Mouse (Mus musculus) left cerebral cortex, adult 11 months (tissue): Measurements from ENCODE around the gene Tekt1.

Source experiments
- DNase-seq: peaks from one replicate; pipeline ENCODE4 v3.0.0; 2022; ENCODE audit warnings: low spot score

The Tekt1 gene

DNA sequence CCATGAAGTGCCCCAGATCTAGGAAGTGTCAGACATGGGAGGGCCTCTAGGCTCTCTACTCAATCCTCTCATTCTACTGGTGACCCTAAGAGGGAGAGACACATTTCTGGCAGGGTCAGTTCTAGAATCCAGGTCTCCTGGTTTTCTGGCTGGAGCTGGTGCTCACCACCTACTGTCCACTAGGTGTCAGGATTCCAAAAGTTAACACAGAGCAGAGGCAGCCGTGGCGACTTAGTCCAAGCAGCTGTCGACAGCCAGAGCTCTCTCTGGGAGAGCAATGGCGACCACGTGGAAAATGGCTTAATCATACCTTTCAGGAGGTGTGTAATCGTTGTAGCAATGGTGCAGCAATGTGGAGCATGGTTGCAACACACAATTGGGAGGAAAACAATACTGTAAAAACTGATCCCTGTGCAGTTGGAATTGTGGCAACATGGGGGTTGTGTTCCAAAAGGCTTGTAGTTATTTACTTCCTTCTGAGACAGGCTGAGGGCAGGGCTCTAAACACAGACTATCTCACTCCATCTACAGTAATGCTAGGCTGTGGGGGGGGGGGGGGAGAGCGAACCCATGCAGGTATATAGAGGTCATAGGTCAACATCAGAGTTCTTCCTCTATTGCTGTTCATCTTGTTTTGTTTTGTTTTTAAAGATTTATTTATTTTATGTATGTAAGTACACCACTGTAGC is 19.5 kb downstream of the Tekt1 start:
- peak; percentile 50 for DNase-seq

DNA sequence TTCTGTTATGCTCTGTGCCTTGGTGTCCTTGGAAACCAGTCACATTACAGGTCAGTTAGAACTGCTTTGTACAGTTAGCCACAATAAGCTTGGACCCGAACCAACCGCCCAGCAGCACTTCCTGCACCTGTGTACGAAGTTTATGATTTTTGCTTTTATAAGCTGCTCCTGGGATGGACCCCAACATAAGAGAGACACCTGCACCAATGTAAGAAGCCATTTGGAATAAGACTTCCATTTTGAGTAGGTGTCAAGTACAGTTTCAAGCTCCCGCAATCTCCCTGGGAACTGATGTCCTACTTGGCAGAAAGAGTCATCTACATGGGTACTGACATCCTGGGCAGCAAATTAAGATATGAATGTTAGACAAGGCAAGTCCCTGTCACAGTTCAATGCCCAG is 22.5 kb downstream of the Tekt1 start:
- DNase-seq, result no peak

DNA sequence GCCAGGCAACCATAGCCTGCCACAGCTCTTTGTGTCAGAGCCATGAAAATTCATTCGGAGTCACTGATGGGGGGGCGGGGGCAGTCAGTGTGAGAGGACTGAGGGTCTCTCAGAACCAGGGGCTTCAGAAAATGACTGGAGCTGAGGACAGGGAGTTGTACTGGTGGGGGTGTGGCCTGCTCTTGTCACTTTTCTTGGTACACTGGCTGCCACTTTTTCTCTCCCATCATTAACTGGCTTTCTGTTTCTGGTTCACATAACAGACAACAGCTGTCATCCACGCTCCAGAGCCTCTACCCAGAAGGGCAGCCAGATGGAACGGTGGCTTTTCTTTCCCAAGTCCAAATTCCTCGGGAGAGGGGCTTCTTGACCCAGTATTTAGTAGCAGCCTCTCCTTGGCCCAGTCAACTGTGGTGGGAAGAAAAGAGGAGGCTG is 23.8 kb downstream of the Tekt1 start:
- no peak for DNase-seq

DNA sequence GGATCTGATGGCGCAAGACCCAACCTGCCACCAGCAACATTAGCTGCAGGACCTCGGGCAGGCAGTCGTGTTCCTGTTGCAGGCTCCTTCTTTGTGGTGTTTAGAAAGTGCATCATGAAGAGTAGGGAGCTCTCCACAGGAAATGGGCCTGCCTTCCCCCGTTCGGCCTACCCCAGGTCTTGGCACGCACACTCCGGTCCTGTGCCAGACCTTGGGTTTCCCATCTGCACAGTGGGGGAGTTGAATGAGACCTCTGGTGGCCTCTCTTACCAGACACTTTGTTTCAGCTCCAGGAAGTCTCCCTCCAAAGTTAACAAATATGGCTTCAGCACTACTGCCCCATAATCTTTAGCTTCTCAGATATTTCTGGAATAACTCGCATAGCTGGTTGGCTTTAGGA is 25.5 kb downstream of the Tekt1 start:
- no peak for DNase-seq

DNA sequence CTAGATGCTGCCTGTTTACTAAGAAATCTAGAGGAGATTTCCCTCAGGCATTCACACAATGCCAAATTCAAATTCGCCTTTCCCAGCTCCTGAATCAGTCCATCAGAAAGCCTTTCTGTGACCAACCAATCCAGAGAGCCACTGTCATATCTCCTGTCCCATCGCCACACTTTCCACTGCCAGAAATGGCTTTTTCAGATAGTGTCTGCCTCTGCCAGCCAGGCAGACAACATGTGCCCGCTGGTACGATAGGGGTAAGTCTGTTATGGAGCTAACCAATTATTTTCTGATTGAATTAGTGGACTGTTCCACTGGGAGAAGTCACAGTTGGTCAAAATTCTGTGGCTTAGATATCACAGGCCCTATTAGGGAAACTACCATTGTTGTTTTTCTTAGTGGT is 27.6 kb downstream of the Tekt1 start:
- DNase-seq, result no peak

DNA sequence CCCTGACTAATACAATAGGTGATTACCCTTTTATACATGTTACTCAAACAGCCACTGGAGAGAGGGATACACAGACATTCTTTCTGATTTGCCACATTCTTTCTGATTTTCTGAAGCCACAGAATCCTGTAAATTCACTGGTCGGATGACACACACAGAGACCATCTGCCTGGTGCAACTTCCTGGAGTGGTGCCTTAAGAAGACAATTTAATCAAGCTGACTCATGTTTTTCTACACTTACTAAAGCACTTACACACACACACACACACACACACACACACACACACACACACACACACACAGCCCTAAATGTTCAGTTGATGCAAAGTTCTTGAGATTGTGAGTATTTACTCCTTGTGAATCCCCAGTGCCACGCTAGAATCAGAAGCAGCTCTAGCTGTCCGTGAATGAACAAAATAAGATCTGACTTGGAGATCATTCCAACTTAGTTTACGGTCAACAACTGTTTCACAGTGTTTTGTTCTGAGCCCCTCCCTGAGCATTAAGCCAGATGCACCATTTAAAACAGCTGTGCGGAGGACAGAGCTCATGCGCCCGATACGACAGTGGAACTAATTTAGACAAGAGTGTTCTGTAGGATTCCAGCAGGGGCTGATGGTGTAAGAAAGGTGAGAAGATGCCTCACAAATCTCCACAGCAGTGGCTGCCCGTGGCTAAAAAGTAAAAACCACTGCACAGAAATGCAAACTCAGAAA is 29.1 kb downstream of the Tekt1 start:
- DNase-seq, result no peak

DNA sequence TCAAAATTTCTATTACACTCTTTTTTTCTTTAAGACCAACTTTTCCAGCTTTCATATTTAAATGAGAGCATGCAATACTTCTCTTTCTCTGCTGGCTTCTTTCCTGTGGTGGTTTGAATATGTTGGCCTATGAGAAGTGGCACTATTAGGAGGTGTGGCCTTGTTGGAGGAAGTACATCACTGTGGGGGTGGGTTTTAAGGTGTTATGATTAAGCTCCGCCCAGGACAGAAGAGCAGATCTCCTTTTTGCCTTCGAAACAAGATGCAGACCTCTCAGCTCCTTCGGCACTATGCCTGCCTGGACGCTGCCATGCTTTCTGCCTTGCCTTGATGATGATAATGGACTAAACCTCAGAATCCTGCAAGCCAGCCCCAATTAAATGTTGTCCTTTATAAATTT is 36.5 kb downstream of the Tekt1 start:
- DNase-seq, result no peak

DNA sequence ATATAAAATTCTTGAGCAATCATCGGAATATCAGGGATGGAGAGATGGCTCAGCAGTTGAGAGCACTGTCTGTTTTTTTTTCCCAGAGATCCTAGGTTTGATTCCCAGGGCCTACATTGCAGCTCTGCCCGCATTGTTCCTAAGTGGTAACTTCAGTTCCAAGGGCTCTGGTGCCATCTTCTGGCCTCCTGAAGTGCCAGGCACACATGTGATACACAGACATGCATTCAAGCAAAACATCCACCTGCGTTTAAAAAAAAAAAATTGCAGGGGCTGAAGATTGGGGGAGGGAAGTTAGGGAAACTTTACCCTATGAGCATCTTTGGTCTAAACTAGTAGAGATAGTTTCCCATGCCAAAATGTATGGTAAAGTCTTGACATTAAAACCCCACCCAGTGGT is 37.8 kb downstream of the Tekt1 start:
- DNase-seq, result no peak

DNA sequence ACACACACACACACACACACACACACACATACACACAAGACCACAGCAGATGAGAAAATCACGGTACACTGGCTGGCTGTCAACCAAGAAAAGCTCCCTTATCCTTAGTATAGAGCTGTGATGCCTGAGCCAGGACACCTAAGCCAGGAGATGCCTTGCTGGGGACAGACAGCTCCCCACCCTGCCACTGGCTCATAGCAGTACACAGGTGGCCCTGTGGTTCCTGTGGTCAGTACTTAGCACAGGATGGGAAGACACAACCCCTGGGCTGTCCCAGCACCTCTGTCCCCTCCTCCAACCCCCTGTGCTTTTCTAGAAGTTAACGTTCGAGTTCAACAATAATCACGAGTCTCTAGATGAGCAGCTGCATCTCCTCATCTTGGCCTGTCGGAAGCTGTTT is 44.2 kb downstream of the Tekt1 start:
- no peak for DNase-seq

DNA sequence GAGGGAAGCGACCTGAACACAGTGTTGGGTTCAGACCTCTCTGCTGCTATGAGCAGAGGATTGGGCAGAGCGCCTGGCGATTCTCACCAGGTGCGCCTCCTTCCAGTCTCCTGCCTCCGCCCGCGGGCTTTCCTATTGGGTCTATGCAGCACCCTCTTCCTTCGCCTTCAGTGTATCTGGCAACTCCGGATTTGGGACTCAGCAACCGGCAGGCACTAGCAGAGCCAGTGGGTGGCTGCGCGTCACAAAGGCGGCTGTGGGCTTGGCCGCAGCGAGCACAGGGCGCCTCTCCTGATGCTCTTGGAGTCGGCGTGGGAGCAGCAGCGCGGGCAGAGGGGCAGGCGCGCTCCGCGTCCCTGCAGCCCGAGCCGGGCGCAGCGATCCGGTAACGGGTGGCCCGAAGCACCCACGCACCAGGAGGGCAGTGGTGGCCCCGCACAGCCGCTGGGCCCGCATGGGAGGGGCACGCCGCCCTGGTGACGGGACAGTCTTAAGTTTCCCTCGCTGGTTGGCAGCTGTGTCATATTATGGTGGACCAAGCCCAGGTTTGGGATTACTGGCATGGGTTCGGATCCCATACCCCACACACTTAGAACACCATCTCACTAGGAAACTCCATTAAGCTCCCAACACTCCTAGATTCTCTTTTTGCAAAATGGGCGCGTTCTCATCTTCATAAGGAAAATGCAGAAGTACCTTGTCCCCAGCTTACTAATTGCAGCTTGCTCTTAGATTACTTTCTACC is 47.9 kb downstream of the Tekt1 start, which contains the start of gene Fbxo39:
Fbxo39 (plus strand) TSS at position 294 of the 745 bp plus-strand sequence.
- no peak for DNase-seq

DNA sequence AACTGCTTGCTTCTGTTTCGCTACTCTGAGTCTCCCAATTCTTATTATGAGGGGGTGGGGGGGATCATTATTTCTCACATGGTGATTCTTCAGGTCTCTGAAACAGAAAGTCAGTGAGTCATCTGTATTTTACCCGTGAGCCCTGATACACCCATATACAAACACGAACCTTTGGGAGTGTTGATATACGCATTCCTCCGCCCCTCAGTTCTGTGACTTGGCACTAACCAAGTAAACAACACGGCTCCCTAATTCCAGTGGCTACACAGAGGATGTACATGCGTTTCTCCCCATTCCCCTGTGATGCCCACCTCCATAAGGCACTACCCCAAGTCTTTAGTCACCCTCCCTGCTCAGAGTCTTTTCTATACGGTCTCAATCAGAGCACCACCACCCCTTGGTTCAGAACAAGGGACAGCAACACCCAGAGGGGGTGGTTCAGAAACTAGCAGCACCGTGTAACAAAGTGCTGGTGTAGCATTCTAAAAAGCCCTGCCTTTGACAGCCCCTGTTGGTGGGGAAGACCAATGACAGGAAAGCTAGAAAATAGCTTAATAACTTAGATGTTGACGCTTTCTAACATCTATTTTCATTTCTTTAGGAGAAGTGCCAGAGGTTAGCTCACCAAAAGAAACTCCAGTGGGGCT is 50.8 kb downstream of the Tekt1 start:
- DNase-seq, result no peak

DNA sequence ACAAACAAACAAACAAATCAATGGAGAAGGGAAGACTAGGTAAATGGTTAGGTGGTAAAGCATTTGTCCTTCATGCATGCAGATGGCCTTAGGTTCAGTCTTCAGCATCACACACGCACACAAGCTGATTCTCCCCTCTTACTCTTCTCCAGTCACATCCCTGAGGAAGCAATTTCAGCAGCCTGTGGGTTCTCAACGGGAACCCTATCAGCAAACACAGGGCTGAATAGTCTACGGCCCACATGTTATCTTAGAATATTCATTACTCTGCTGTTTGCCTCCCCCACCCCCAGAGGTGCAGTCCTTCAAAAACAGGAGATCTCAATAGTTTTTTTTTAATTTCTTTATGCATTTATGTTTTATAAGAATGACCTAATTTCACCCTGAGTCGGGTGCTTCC is 51.8 kb downstream of the Tekt1 start:
- no peak for DNase-seq

DNA sequence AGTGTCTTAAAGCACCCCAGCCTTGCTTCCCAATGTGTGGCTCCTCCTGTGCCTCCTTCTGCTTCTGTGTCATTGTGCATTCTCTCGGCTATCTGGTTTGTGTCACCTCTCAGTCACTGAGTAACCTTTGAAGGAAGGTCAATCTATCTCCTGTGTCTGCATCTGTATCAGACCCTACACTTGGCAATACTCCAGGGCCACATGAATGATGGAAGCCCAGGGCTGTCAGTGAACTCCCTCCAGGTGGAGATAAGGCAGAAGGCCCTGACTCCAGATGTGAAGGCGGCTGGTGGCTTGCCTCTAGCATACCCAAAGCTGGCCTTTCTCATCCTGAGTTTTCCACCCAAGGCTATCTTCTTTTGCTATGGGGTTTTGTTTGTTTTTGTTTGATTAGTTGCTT is 53.3 kb downstream of the Tekt1 start:
- no peak for DNase-seq

DNA sequence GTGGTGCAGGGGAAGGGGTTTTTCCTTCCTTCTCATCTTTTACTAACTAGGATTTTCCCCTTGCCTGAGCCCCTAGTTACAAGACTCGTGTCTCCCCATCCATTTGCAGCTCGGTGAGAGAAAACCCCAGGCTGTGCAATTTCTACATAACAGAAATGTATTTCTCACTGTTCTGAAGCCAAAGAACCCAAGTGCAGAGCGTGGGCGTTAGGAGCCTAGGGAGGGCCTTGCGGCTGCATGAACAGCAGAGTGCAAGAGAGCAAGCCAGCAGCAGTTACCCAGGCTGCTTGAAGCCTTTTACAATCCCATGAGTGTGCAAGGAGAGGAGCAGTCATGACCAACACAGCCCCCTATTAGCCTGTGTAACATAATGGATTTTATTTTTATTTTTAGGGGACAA is 54.8 kb downstream of the Tekt1 start:
- DNase-seq, result no peak

DNA sequence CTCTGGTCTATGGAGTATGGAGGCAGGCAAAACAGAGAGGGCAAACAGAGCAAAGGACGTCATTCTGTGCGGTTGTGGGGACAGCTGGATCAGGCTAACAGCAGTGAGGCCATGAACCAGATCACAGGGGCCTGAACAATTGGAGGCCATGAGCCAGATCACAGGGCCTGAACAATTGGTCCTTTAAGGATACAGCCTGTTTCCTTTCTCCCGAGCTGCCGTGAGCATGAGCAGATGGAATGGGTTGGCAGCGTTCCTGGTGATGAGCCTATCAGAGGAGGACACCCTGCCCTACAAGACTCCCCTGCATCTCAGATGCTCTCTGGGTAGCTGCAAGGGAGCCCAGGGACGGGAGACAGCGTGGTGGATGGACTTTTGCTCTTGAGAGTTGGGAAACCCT is 60.0 kb downstream of the Tekt1 start:
- DNase-seq, result peak; percentile 66

DNA sequence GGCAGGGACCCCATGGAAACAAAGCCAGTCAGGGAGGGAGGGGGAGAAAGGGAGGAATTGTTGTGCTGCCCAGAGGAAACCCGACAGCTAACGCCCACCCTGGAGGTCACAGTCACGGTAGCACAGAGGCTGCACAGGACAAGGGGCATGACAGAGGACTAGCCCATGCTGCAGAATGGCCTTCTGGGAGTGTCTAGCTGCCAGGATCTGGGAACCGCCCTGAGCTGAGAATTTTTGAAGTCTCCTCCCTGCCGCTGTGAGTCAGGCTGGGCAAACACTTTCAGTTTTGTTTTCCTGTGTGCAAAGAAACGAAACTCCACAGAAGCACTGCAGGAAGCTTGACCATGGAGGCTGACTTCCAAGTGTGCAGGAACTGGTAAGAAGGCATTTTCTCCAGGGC is 60.9 kb downstream of the Tekt1 start, which contains the start of gene Xaf1:
Xaf1 (plus strand) TSS at position 296 of the 400 bp plus-strand sequence.
- no peak for DNase-seq
